Mouse (Mus musculus): ENCODE measurements around the gene Pgbd5. TPM values are rescaled to one million over a fixed set of nuclear protein-coding genes. Genes with fewer than 3 reads are reported as not detected.

Gene Pgbd5
- polyA plus RNA-seq (2012; ENCODE audit: insufficient read depth, insufficient read length, low replicate concordance, missing spikeins): not detected in 2 replicates

GRCm38 (mm10) chr8:124439558-124439957, at the start of gene Pgbd5:
TSS of gene Pgbd5 (minus strand) at chr8:124439658.
- Histone ChIP-seq H3K4me3 (ENCODE audit: insufficient read depth, low read depth, low read length) (no peak within 1 kb of the TSS), H3K27ac (ENCODE audit: insufficient read depth, low read depth, low read length) (no peak within 1 kb of the TSS), H3K4me1 (ENCODE audit: control insufficient read depth, insufficient read depth, low read length) (peaks cover 9% of the 10 kb centered on the region; the same call in 1 of the 2 replicates)
- 89% methylated on average over 6 of the region's 6 CpGs for WGBS
- TF ChIP-seq CTCF (IDR thresholded peaks at IDR 0.05; ENCODE audit: insufficient read depth, low read depth, low read length) (no peak), POLR2A (IDR thresholded peaks at IDR 0.05; ENCODE audit: insufficient read depth, low read depth, low read length) (no peak)

- TF ChIP-seq CTCF (IDR thresholded peaks at IDR 0.05; ENCODE audit: insufficient read depth, low read depth, low read length): no peak
- no peak for TF ChIP-seq POLR2A (IDR thresholded peaks at IDR 0.05; ENCODE audit: insufficient read depth, low read depth, low read length)
- 72% methylated on average over 7 of the region's 7 CpGs for WGBS
- Histone ChIP-seq H3K4me3 (ENCODE audit: insufficient read depth, low read depth, low read length) (no peak overlapping the region), H3K27ac (ENCODE audit: insufficient read depth, low read depth, low read length) (no peak overlapping the region), H3K4me1 (ENCODE audit: control insufficient read depth, insufficient read depth, low read length) (no peaks in the 10 kb centered on the region)
Observed at GRCm38 (mm10) chr8:124483356-124484115, 44.1 kb upstream of the Pgbd5 start.

GRCm38 (mm10) chr8:124482790-124483189, 43.3 kb upstream of the Pgbd5 start:
- no peaks in the 10 kb centered on the region for H3K4me1 ChIP-seq (ENCODE audit: control insufficient read depth, insufficient read depth, low read length)
- H3K4me3 ChIP-seq (ENCODE audit: insufficient read depth, low read depth, low read length): no peak overlapping the region
- H3K27ac ChIP-seq (ENCODE audit: insufficient read depth, low read depth, low read length): no peak overlapping the region
- WGBS: 87% methylated on average over 2 of the region's 2 CpGs
- TF ChIP-seq POLR2A (IDR thresholded peaks at IDR 0.05; ENCODE audit: insufficient read depth, low read depth, low read length) (no peak), CTCF (IDR thresholded peaks at IDR 0.05; ENCODE audit: insufficient read depth, low read depth, low read length) (no peak)

GRCm38 (mm10) chr8:124480321-124480720, 40.9 kb upstream of the Pgbd5 start:
- no peak overlapping the region for H3K27ac ChIP-seq (ENCODE audit: insufficient read depth, low read depth, low read length)
- TF ChIP-seq POLR2A (IDR thresholded peaks at IDR 0.05; ENCODE audit: insufficient read depth, low read depth, low read length): no peak
- no peak for TF ChIP-seq CTCF (IDR thresholded peaks at IDR 0.05; ENCODE audit: insufficient read depth, low read depth, low read length)
- 89% methylated on average over 8 of the region's 8 CpGs for WGBS
- H3K4me3 ChIP-seq (ENCODE audit: insufficient read depth, low read depth, low read length): no peak overlapping the region
- peaks cover 6% of the 10 kb centered on the region for H3K4me1 ChIP-seq (ENCODE audit: control insufficient read depth, insufficient read depth, low read length)

DNA sequence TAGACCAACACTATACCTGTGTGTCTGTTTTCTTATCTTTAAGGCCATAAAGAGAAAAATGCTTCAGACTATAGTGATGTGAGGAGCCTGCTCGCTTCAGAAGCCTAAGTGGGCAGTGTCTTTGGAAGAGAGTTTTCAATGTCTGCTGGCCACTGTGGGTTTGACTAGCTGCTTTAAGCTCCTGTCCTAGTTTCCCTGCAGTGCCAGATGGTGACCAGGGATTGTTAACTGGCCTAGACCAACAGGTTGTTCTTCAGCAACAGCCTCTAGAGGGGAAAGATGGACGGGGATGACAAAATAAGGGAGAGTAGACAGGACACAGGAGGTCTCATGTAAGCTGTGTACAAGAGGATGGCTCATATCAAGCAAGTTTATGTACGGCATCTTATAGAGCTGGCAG, 39.8 kb upstream of the Pgbd5 start:
- H3K4me3 ChIP-seq (ENCODE audit: insufficient read depth, low read depth, low read length): no peak overlapping the region
- H3K4me1 ChIP-seq (ENCODE audit: control insufficient read depth, insufficient read depth, low read length): peaks cover 6% of the 10 kb centered on the region
- TF ChIP-seq CTCF (IDR thresholded peaks at IDR 0.05; ENCODE audit: insufficient read depth, low read depth, low read length): no peak
- TF ChIP-seq POLR2A (IDR thresholded peaks at IDR 0.05; ENCODE audit: insufficient read depth, low read depth, low read length): no peak
- H3K27ac ChIP-seq (ENCODE audit: insufficient read depth, low read depth, low read length): no peak overlapping the region
- WGBS: 84% methylated on average over 3 of the region's 3 CpGs

DNA sequence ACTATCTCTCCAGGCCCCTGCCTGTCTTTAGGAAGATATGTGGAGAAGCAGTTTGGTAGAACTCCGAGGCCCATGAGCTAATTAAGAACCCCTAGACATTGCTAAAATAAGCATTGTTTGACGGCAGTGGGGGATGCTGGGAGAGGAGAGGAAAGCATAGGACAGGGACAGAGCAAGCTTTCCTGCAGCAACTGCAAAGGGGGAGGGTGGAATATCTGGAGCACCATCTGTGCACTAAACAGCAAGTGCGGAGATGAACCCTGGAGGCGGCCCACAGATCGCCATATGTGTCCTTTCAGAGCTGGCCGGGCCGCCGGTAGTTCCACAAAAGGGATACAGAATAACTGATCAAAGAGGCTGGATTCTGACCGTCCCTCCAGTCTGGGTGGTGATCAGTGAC, 37.2 kb upstream of the Pgbd5 start:
- WGBS: 43% methylated on average over 9 of the region's 9 CpGs
- TF ChIP-seq CTCF (IDR thresholded peaks at IDR 0.05; ENCODE audit: insufficient read depth, low read depth, low read length): no peak
- no peak for TF ChIP-seq POLR2A (IDR thresholded peaks at IDR 0.05; ENCODE audit: insufficient read depth, low read depth, low read length)

GRCm38 (mm10) chr8:124475690-124476089, 36.2 kb upstream of the Pgbd5 start:
- H3K27ac ChIP-seq (ENCODE audit: insufficient read depth, low read depth, low read length): no peak overlapping the region
- WGBS: 93% methylated on average over 5 of the region's 5 CpGs
- TF ChIP-seq CTCF (IDR thresholded peaks at IDR 0.05; ENCODE audit: insufficient read depth, low read depth, low read length) (no peak), POLR2A (IDR thresholded peaks at IDR 0.05; ENCODE audit: insufficient read depth, low read depth, low read length) (no peak)

More for the DNA sequence above, 37.2 kb upstream of the Pgbd5 start:
- H3K4me3 ChIP-seq (ENCODE audit: insufficient read depth, low read depth, low read length): no peak overlapping the region
- no peak overlapping the region for H3K27ac ChIP-seq (ENCODE audit: insufficient read depth, low read depth, low read length)
- peaks cover 6% of the 10 kb centered on the region for H3K4me1 ChIP-seq (ENCODE audit: control insufficient read depth, insufficient read depth, low read length)

GRCm38 (mm10) chr8:124464641-124465040, 25.2 kb upstream of the Pgbd5 start:
- Histone ChIP-seq H3K27ac (ENCODE audit: insufficient read depth, low read depth, low read length) (no peak overlapping the region), H3K4me3 (ENCODE audit: insufficient read depth, low read depth, low read length) (no peak overlapping the region), H3K4me1 (ENCODE audit: control insufficient read depth, insufficient read depth, low read length) (peaks cover 30% of the 10 kb centered on the region)
- WGBS: 76% methylated on average over 2 of the region's 2 CpGs
- no peak for TF ChIP-seq POLR2A (IDR thresholded peaks at IDR 0.05; ENCODE audit: insufficient read depth, low read depth, low read length)
- no peak for TF ChIP-seq CTCF (IDR thresholded peaks at IDR 0.05; ENCODE audit: insufficient read depth, low read depth, low read length)

More at GRCm38 (mm10) chr8:124475690-124476089, 36.2 kb upstream of the Pgbd5 start:
- peaks cover 6% of the 10 kb centered on the region for H3K4me1 ChIP-seq (ENCODE audit: control insufficient read depth, insufficient read depth, low read length)
- H3K4me3 ChIP-seq (ENCODE audit: insufficient read depth, low read depth, low read length): no peak overlapping the region

- peak overlapping the region; percentile 64 for H3K27ac ChIP-seq (ENCODE audit: insufficient read depth, low read depth, low read length)
- TF ChIP-seq CTCF (IDR thresholded peaks at IDR 0.05; ENCODE audit: insufficient read depth, low read depth, low read length) (no peak), POLR2A (IDR thresholded peaks at IDR 0.05; ENCODE audit: insufficient read depth, low read depth, low read length) (no peak)
- H3K4me3 ChIP-seq (ENCODE audit: insufficient read depth, low read depth, low read length): no peak overlapping the region
- H3K4me1 ChIP-seq (ENCODE audit: control insufficient read depth, insufficient read depth, low read length): peaks cover 30% of the 10 kb centered on the region
- WGBS: 24% methylated on average over 4 of the region's 4 CpGs
Observed at GRCm38 (mm10) chr8:124463111-124463510, 23.7 kb upstream of the Pgbd5 start.

Data from olfactory bulb, adult 2 months (tissue).